Mouse (Mus musculus): ENCODE results near the gene Fpgs. TPM values are rescaled to one million over a fixed set of nuclear protein-coding genes. Genes with fewer than 3 reads are reported as not detected.

Gene Fpgs
- polyA plus RNA-seq, 1 experiment from 2014 or later = 19.9 TPM

GRCm38 (mm10) chr2:32655826-32656225 lies 48.1 kb downstream of the Fpgs start:
- Histone ChIP-seq H3K4me2 (replicated peaks) (no peak overlapping the region), H3K27me3 (no peaks in the 10 kb centered on the region), H3K9me3 (no peaks in the 10 kb centered on the region), H3K4me1 (no peaks in the 10 kb centered on the region), H3K27ac (replicated peaks) (no peak overlapping the region), H3K9ac (replicated peaks) (no peak overlapping the region), H3K36me3 (no peaks in the 10 kb centered on the region), H3K4me3 (no peak overlapping the region)
- WGBS = 81% methylated on average over 12 of the region's 12 CpGs
- ATAC-seq (replicated peaks) = no peak

- Histone ChIP-seq H3K9me3 (no peaks in the 10 kb centered on the region), H3K36me3 (no peaks in the 10 kb centered on the region), H3K9ac (replicated peaks) (no peak overlapping the region), H3K4me1 (no peaks in the 10 kb centered on the region), H3K27me3 (no peaks in the 10 kb centered on the region), H3K4me3 (no peak overlapping the region), H3K27ac (replicated peaks) (no peak overlapping the region), H3K4me2 (replicated peaks) (no peak overlapping the region)
- ATAC-seq (replicated peaks) = no peak
- WGBS = 83% methylated on average over 3 of the region's 3 CpGs
Measured at GRCm38 (mm10) chr2:32655394-32655744, 48.6 kb downstream of the Fpgs start.

GRCm38 (mm10) chr2:32654743-32655393 lies 49.1 kb downstream of the Fpgs start:
- no peak overlapping the region; the same call in 1 of the 2 replicates for H3K27ac ChIP-seq (replicated peaks)
- H3K4me1 ChIP-seq = no peaks in the 10 kb centered on the region
- H3K4me3 ChIP-seq = no peak overlapping the region
- no peaks in the 10 kb centered on the region for H3K36me3 ChIP-seq
- no peaks in the 10 kb centered on the region for H3K27me3 ChIP-seq
- WGBS = 86% methylated on average over 14 of the region's 14 CpGs
- no peaks in the 10 kb centered on the region for H3K9me3 ChIP-seq
- no peak overlapping the region for H3K9ac ChIP-seq (replicated peaks)
- no peak overlapping the region for H3K4me2 ChIP-seq (replicated peaks)
- ATAC-seq (replicated peaks) = no peak

GRCm38 (mm10) chr2:32653764-32654163 lies 50.2 kb downstream of the Fpgs start:
- H3K9me3 ChIP-seq = no peaks in the 10 kb centered on the region
- H3K27ac ChIP-seq (replicated peaks) = no peak overlapping the region
- no peak overlapping the region for H3K4me2 ChIP-seq (replicated peaks)
- H3K4me3 ChIP-seq = no peak overlapping the region
- WGBS = 57% methylated on average over 7 of the region's 7 CpGs
- H3K9ac ChIP-seq (replicated peaks) = no peak overlapping the region
- H3K4me1 ChIP-seq = no peaks in the 10 kb centered on the region
- H3K36me3 ChIP-seq = no peaks in the 10 kb centered on the region
- H3K27me3 ChIP-seq = no peaks in the 10 kb centered on the region
- ATAC-seq (replicated peaks) = no peak

- no peak overlapping the region for H3K4me2 ChIP-seq (replicated peaks)
- no peak for ATAC-seq (replicated peaks)
- H3K36me3 ChIP-seq = no peaks in the 10 kb centered on the region
- no peak overlapping the region; the same call in 1 of the 2 replicates for H3K27ac ChIP-seq (replicated peaks)
- H3K9me3 ChIP-seq = no peaks in the 10 kb centered on the region
- WGBS = 90% methylated on average over 7 of the region's 7 CpGs
- no peaks in the 10 kb centered on the region for H3K27me3 ChIP-seq
- no peak overlapping the region for H3K9ac ChIP-seq (replicated peaks)
- H3K4me1 ChIP-seq = no peaks in the 10 kb centered on the region
- H3K4me3 ChIP-seq = peak overlapping the region; percentile 14; the same call in 1 of the 2 replicates
Measured at GRCm38 (mm10) chr2:32647366-32647765, 56.6 kb downstream of the Fpgs start.

GRCm38 (mm10) chr2:32646379-32647056 lies 57.4 kb downstream of the Fpgs start, which contains the start of gene Eng:
TSS of gene Eng (plus strand) at chr2:32646595.
- 68% methylated on average over 31 of the region's 31 CpGs for WGBS
- Histone ChIP-seq H3K9me3 (no peaks in the 10 kb centered on the region), H3K4me3 (peak within 1 kb of the TSS; percentile 14), H3K36me3 (no peaks in the 10 kb centered on the region), H3K4me1 (no peaks in the 10 kb centered on the region), H3K4me2 (replicated peaks) (no peak within 1 kb of the TSS), H3K9ac (replicated peaks) (no peak within 1 kb of the TSS), H3K27ac (replicated peaks) (no peak within 1 kb of the TSS; the same call in 1 of the 2 replicates), H3K27me3 (no peaks in the 10 kb centered on the region)
- no peak for ATAC-seq (replicated peaks)

- H3K9me3 ChIP-seq = no peaks in the 10 kb centered on the region
- H3K27ac ChIP-seq (replicated peaks) = no peak overlapping the region
- no peaks in the 10 kb centered on the region for H3K4me1 ChIP-seq
- no peaks in the 10 kb centered on the region for H3K36me3 ChIP-seq
- H3K27me3 ChIP-seq = no peaks in the 10 kb centered on the region
- no peak overlapping the region for H3K9ac ChIP-seq (replicated peaks)
- 66% methylated on average over 3 of the region's 3 CpGs for WGBS
- no peak overlapping the region for H3K4me2 ChIP-seq (replicated peaks)
- no peak for ATAC-seq (replicated peaks)
- no peak overlapping the region for H3K4me3 ChIP-seq
Measured at GRCm38 (mm10) chr2:32645647-32646046, 58.3 kb downstream of the Fpgs start.

- Histone ChIP-seq H3K4me1 (no peaks in the 10 kb centered on the region), H3K9ac (replicated peaks) (no peak overlapping the region), H3K27ac (replicated peaks) (no peak overlapping the region), H3K27me3 (no peaks in the 10 kb centered on the region), H3K9me3 (no peaks in the 10 kb centered on the region), H3K4me3 (no peak overlapping the region), H3K4me2 (replicated peaks) (no peak overlapping the region), H3K36me3 (no peaks in the 10 kb centered on the region)
- 86% methylated on average over 8 of the region's 8 CpGs for WGBS
- no peak for ATAC-seq (replicated peaks)
Measured at GRCm38 (mm10) chr2:32644799-32645475, 59.0 kb downstream of the Fpgs start.

- Histone ChIP-seq H3K36me3 (no peaks in the 10 kb centered on the region), H3K9me3 (no peaks in the 10 kb centered on the region), H3K9ac (replicated peaks) (no peak overlapping the region), H3K4me1 (no peaks in the 10 kb centered on the region), H3K4me2 (replicated peaks) (no peak overlapping the region), H3K27me3 (no peaks in the 10 kb centered on the region), H3K4me3 (no peak overlapping the region), H3K27ac (replicated peaks) (no peak overlapping the region)
- no peak for ATAC-seq (replicated peaks)
- WGBS = 80% methylated on average over 9 of the region's 9 CpGs
Measured at GRCm38 (mm10) chr2:32644083-32644482, 59.9 kb downstream of the Fpgs start.

GRCm38 (mm10) chr2:32642813-32643212 lies 61.1 kb downstream of the Fpgs start:
- Histone ChIP-seq H3K4me2 (replicated peaks) (no peak overlapping the region), H3K4me3 (no peak overlapping the region), H3K9me3 (no peaks in the 10 kb centered on the region), H3K4me1 (no peaks in the 10 kb centered on the region), H3K27ac (replicated peaks) (no peak overlapping the region), H3K36me3 (no peaks in the 10 kb centered on the region), H3K9ac (replicated peaks) (no peak overlapping the region), H3K27me3 (no peaks in the 10 kb centered on the region)
- no peak for ATAC-seq (replicated peaks)
- WGBS = 63% methylated on average over 7 of the region's 7 CpGs

GRCm38 (mm10) chr2:32641810-32642209 lies 62.1 kb downstream of the Fpgs start:
- H3K36me3 ChIP-seq = no peaks in the 10 kb centered on the region
- no peaks in the 10 kb centered on the region for H3K27me3 ChIP-seq
- ATAC-seq (replicated peaks) = no peak
- H3K27ac ChIP-seq (replicated peaks) = no peak overlapping the region
- H3K4me2 ChIP-seq (replicated peaks) = no peak overlapping the region
- H3K4me3 ChIP-seq = no peak overlapping the region
- H3K9ac ChIP-seq (replicated peaks) = no peak overlapping the region
- no peaks in the 10 kb centered on the region for H3K4me1 ChIP-seq
- no peaks in the 10 kb centered on the region for H3K9me3 ChIP-seq
- WGBS = 76% methylated on average over 5 of the region's 5 CpGs

- no peak for ATAC-seq (replicated peaks)
- no peak overlapping the region for H3K27ac ChIP-seq (replicated peaks)
- no peaks in the 10 kb centered on the region for H3K36me3 ChIP-seq
- no peaks in the 10 kb centered on the region for H3K9me3 ChIP-seq
- no peaks in the 10 kb centered on the region for H3K4me1 ChIP-seq
- no peak overlapping the region for H3K9ac ChIP-seq (replicated peaks)
- no peak overlapping the region for H3K4me2 ChIP-seq (replicated peaks)
- no peak overlapping the region for H3K4me3 ChIP-seq
- WGBS = 69% methylated on average over 6 of the region's 6 CpGs
- no peaks in the 10 kb centered on the region for H3K27me3 ChIP-seq
Measured at GRCm38 (mm10) chr2:32640550-32641051, 63.3 kb downstream of the Fpgs start.
